Mouse (Mus musculus) liver (tissue): Measurements from ENCODE around the gene Paox.

ENCODE experiments used
- DNase-seq: peaks from one replicate; pipeline ENCODE4 v3.0.0-alpha.2; 2020; ENCODE audit warnings: mixed read lengths

The Paox gene

GRCm38 (mm10) chr7:140172936-140173335, 57.3 kb downstream of the Paox start, which contains the start of gene Olfr523:
Olfr523 (plus strand) TSS chr7:140173217.
- no peak for DNase-seq

- no peak for DNase-seq
Observed at GRCm38 (mm10) chr7:140179176-140179575, 63.6 kb downstream of the Paox start.

- no peak for DNase-seq
Observed at GRCm38 (mm10) chr7:140180692-140181091, 65.1 kb downstream of the Paox start.

- no peak for DNase-seq
Observed at GRCm38 (mm10) chr7:140184206-140184605, 68.6 kb downstream of the Paox start.
